12 mouse cellular contexts compared by ENCODE assay signal in genomic region chr8:11375749-11376438, GRCm38 (mm10).
DNase-seq lines count a peak whose midpoint lies in the region; ATAC-seq and TF ChIP-seq lines count a peak whose summit lies in the region.
"Had no signal": no experiment of that assay in that cellular context is flagged by ENCODE, and none has a peak within 500 bp of the region (broad histone marks: within the 10 kb centered on the region; RNA-seq: fewer than 3 reads in every experiment).

No protein-coding gene starts in this region.

- H3K4me3 ChIP-seq in limb, embryonic 13.5 days: no peak overlapping the region
- H3K4me3 ChIP-seq in limb, embryonic 10.5 days: no peak overlapping the region
- H3K4me3 ChIP-seq in embryonic facial prominence, embryonic 11.5 days (ENCODE audit: low read depth, low read length): no peak overlapping the region
- H3K4me3 ChIP-seq in small intestine, adult 2 months (ENCODE audit: low read depth, low read length): no peak overlapping the region
- H3K4me3 ChIP-seq in midbrain, embryonic 16.5 days (ENCODE audit: low read depth, low read length): no peak overlapping the region
- H3K4me3 ChIP-seq: midbrain, embryonic 12.5 days had no signal

- no peak overlapping the region for H3K4me2 ChIP-seq in limb, embryonic 13.5 days (replicated peaks)
- H3K4me2 ChIP-seq in embryonic facial prominence, embryonic 11.5 days (ENCODE audit: low read depth, low read length): no peak overlapping the region
- H3K4me2 ChIP-seq in midbrain, embryonic 16.5 days (ENCODE audit: low read length): no peak overlapping the region
- H3K4me2 ChIP-seq: liver, embryonic 11.5 days; midbrain, embryonic 12.5 days had no signal

- no peak for DNase-seq in frontal cortex, postnatal 14 days (ENCODE audit: low spot score in 2 of 2)
- no peak for DNase-seq in limb, embryonic 10.5 days (ENCODE audit: low spot score)
- no peak for DNase-seq in embryonic facial prominence, embryonic 11.5 days (ENCODE audit: low spot score)
- DNase-seq in layer of hippocampus, adult 11-12 months (ENCODE audit: low spot score): no peak
- DNase-seq: cerebellum, postnatal 25 days; retina, postnatal 1 day had no signal

- no peak overlapping the region for H3K9ac ChIP-seq in limb, embryonic 13.5 days
- no peak overlapping the region for H3K9ac ChIP-seq in embryonic facial prominence, embryonic 11.5 days (replicated peaks; ENCODE audit: low read length)
- no peak overlapping the region for H3K9ac ChIP-seq in midbrain, embryonic 16.5 days (ENCODE audit: low read depth, low read length)
- H3K9ac ChIP-seq: midbrain, embryonic 12.5 days had no signal

- H3K36me3 ChIP-seq in limb, embryonic 13.5 days: no peaks in the 10 kb centered on the region
- peaks cover 7% of the 10 kb centered on the region; the same call in 1 of the 2 replicates for H3K36me3 ChIP-seq in limb, embryonic 10.5 days
- no peaks in the 10 kb centered on the region for H3K36me3 ChIP-seq in embryonic facial prominence, embryonic 11.5 days (replicated peaks; ENCODE audit: control insufficient read depth, insufficient read depth, low read depth, low read length)
- H3K36me3 ChIP-seq in small intestine, adult 2 months (ENCODE audit: control insufficient read depth, insufficient read depth, low read length): no peaks in the 10 kb centered on the region
- H3K36me3 ChIP-seq in midbrain, embryonic 16.5 days (ENCODE audit: control insufficient read depth, insufficient read depth, low read length): no peaks in the 10 kb centered on the region
- H3K36me3 ChIP-seq: midbrain, embryonic 12.5 days had no signal

- no peaks in the 10 kb centered on the region for H3K9me3 ChIP-seq in limb, embryonic 13.5 days
- no peaks in the 10 kb centered on the region for H3K9me3 ChIP-seq in limb, embryonic 10.5 days (replicated peaks)
- no peaks in the 10 kb centered on the region for H3K9me3 ChIP-seq in embryonic facial prominence, embryonic 11.5 days (replicated peaks; ENCODE audit: control insufficient read depth, low read length)
- no peaks in the 10 kb centered on the region for H3K9me3 ChIP-seq in midbrain, embryonic 16.5 days (replicated peaks; ENCODE audit: control insufficient read depth, low read length, poor library complexity, severe bottlenecking)
- H3K9me3 ChIP-seq: midbrain, embryonic 12.5 days had no signal

- ATAC-seq in frontal cortex, adult (ENCODE audit: low TSS enrichment): peak; percentile 50; the same call in 1 of the 2 replicates
- no peak for ATAC-seq in limb, embryonic 13.5 days (ENCODE audit: low FRiP score, low read depth)
- 0 out of 2 replicates have a peak, but pooled peaks have one; percentile 46 for ATAC-seq in embryonic facial prominence, embryonic 11.5 days (replicated peaks; ENCODE audit: insufficient number of reproducible peaks, low FRiP score, low TSS enrichment, low read depth)
- no peak for ATAC-seq in midbrain, embryonic 16.5 days

- 0 out of 2 replicates have a peak overlapping the region, but pooled peaks have one; percentile 1 for H3K27ac ChIP-seq in limb, embryonic 13.5 days
- H3K27ac ChIP-seq in limb, embryonic 10.5 days: no peak overlapping the region
- H3K27ac ChIP-seq in embryonic facial prominence, embryonic 11.5 days (replicated peaks; ENCODE audit: low read depth, low read length): no peak overlapping the region
- H3K27ac ChIP-seq in small intestine, adult 2 months (ENCODE audit: insufficient read depth, low read depth, low read length): peak overlapping the region; percentile 33
- H3K27ac ChIP-seq in midbrain, embryonic 16.5 days (ENCODE audit: low read length): no peak overlapping the region
- H3K27ac ChIP-seq: midbrain, embryonic 12.5 days had no signal

- H3K4me1 ChIP-seq in limb, embryonic 13.5 days: peaks cover 11% of the 10 kb centered on the region; the same call in 1 of the 2 replicates
- peaks cover 9% of the 10 kb centered on the region; the same call in 1 of the 2 replicates for H3K4me1 ChIP-seq in limb, embryonic 10.5 days
- H3K4me1 ChIP-seq in embryonic facial prominence, embryonic 11.5 days (ENCODE audit: control insufficient read depth, insufficient read depth, low read length): no peaks in the 10 kb centered on the region
- peaks cover 4% of the 10 kb centered on the region; the same call in 1 of the 2 replicates for H3K4me1 ChIP-seq in small intestine, adult 2 months (ENCODE audit: control insufficient read depth, insufficient read depth, insufficient read length, low read length)
- no peaks in the 10 kb centered on the region for H3K4me1 ChIP-seq in midbrain, embryonic 16.5 days (ENCODE audit: control insufficient read depth, insufficient read depth, low read length)
- H3K4me1 ChIP-seq: midbrain, embryonic 12.5 days had no signal

- 61% methylated on average over 18 of the region's 18 CpGs for WGBS in limb, embryonic 13.5 days
- WGBS in limb, embryonic 10.5 days: 71% methylated on average over 18 of the region's 18 CpGs
- 66% methylated on average over 18 of the region's 18 CpGs for WGBS in embryonic facial prominence, embryonic 11.5 days
- 65% methylated on average over 18 of the region's 18 CpGs for WGBS in small intestine, adult 2 months
- 84% methylated on average over 18 of the region's 18 CpGs for WGBS in midbrain, embryonic 16.5 days

- no peaks in the 10 kb centered on the region for H3K27me3 ChIP-seq in limb, embryonic 13.5 days
- no peaks in the 10 kb centered on the region for H3K27me3 ChIP-seq in limb, embryonic 10.5 days (ENCODE audit: low read depth, poor library complexity, severe bottlenecking)
- H3K27me3 ChIP-seq in embryonic facial prominence, embryonic 11.5 days (ENCODE audit: control insufficient read depth, insufficient read depth, low read length): no peaks in the 10 kb centered on the region
- H3K27me3 ChIP-seq in small intestine, adult 2 months (ENCODE audit: control insufficient read depth, insufficient read depth, low read length): no peaks in the 10 kb centered on the region
- H3K27me3 ChIP-seq in midbrain, embryonic 16.5 days (ENCODE audit: control insufficient read depth, insufficient read depth, low read depth, low read length): no peaks in the 10 kb centered on the region

- no peak for TF ChIP-seq CTCF in small intestine, adult 2 months (IDR thresholded peaks at IDR 0.05; ENCODE audit: extremely low read depth, insufficient read length, insufficient replicate concordance, low read depth, low read length)

- no peak for TF ChIP-seq POLR2A in small intestine, adult 2 months (IDR thresholded peaks at IDR 0.05; ENCODE audit: low read depth, low read length)

Comparison
In these comparisons a context has a peak if more than half of its experiments do, and no peak if none do; other contexts are left out.
1. H3K27ac ChIP-seq: peak in limb, embryonic 13.5 days (single experiment) and small intestine, adult 2 months (single experiment); none in limb, embryonic 10.5 days (single experiment), embryonic facial prominence, embryonic 11.5 days (single experiment) and midbrain, embryonic 16.5 days (single experiment).
2. ATAC-seq: peak in frontal cortex, adult (single experiment) and embryonic facial prominence, embryonic 11.5 days (single experiment); none in limb, embryonic 13.5 days (single experiment) and midbrain, embryonic 16.5 days (single experiment).